22 mouse cellular contexts compared by ENCODE assay signal in the genomic region with DNA sequence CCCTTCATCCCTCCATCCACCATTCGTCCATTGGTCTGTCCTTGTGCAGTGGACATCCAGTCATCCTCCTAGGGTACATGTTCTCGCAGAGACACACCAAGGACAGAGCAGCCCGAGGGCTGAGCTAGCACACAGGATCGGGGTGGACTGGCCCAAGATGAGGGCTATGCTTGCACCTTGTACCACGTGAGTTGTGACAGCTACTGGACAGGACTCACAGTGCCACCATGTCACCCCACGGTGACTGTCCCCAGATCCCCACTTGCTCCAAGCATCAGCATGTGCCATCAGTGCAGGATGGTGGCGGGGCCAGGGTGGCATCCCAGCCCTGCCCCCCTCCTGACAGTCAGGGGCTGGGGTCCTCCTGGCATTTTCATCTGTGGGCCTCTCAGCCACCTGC. TPM values are rescaled to one million over a fixed set of nuclear protein-coding genes. Genes with fewer than 3 reads are reported as not detected.
DNase-seq lines count a peak whose midpoint lies in the region; ATAC-seq and TF ChIP-seq lines count a peak whose summit lies in the region.
"Had no signal": no experiment of that assay in that cellular context is flagged by ENCODE, and none has a peak within 500 bp of the region (broad histone marks: within the 10 kb centered on the region; RNA-seq: fewer than 3 reads in every experiment).

No protein-coding gene starts in this region.

- H3K4me1 ChIP-seq in forebrain, embryonic 10.5 days, result peaks cover 82% of the 10 kb centered on the region
- H3K4me1 ChIP-seq in forebrain, postnatal 0 days (ENCODE audit: insufficient read depth), result peaks cover 24% of the 10 kb centered on the region
- peaks cover 51% of the 10 kb centered on the region for H3K4me1 ChIP-seq in kidney, embryonic 14.5 days (ENCODE audit: control insufficient read depth, insufficient read depth, low read length)
- peaks cover 55% of the 10 kb centered on the region for H3K4me1 ChIP-seq in kidney, embryonic 16.5 days (ENCODE audit: insufficient read depth, low read length)
- H3K4me1 ChIP-seq in neural tube, embryonic 12.5 days, result peaks cover 74% of the 10 kb centered on the region
- peaks cover 75% of the 10 kb centered on the region for H3K4me1 ChIP-seq in neural tube, embryonic 15.5 days

- DNase-seq in forebrain, embryonic 10.5 days (ENCODE audit: extremely low spot score, low spot score), result no peak
- DNase-seq in forebrain, postnatal 0 days, result no peak
- no peak for DNase-seq in ovary, postnatal 14 days (ENCODE audit: low spot score)
- DNase-seq: adrenal gland, postnatal 25 days; B cell, adult 2 months; cerebellum, postnatal 10 days; embryo, embryonic 11 days; gastrocnemius, postnatal 14 days; kidney, adult 18-20 months; kidney, postnatal 4 days; liver, embryonic 13.5 days; retina, postnatal 1 day; thymus, adult 18-20 months had no signal

- H3K4me3 ChIP-seq in forebrain, embryonic 10.5 days, result no peak overlapping the region
- H3K4me3 ChIP-seq in forebrain, postnatal 0 days (ENCODE audit: low read depth, low read length), result no peak overlapping the region
- no peak overlapping the region for H3K4me3 ChIP-seq in kidney, embryonic 14.5 days (ENCODE audit: low read length)
- no peak overlapping the region for H3K4me3 ChIP-seq in kidney, embryonic 16.5 days (ENCODE audit: low read length)
- H3K4me3 ChIP-seq in neural tube, embryonic 12.5 days, result no peak overlapping the region
- no peak overlapping the region for H3K4me3 ChIP-seq in neural tube, embryonic 15.5 days (replicated peaks)
- H3K4me3 ChIP-seq: liver, embryonic 13.5 days; lung, embryonic 15.5 days had no signal

- H3K36me3 ChIP-seq in forebrain, embryonic 10.5 days (replicated peaks), result peaks cover 30% of the 10 kb centered on the region
- 0 out of 2 replicates have a peak, but pooled peaks cover 11% of the 10 kb centered on the region for H3K36me3 ChIP-seq in forebrain, postnatal 0 days (ENCODE audit: insufficient read depth)
- H3K36me3 ChIP-seq in kidney, embryonic 14.5 days (ENCODE audit: control insufficient read depth, insufficient read depth, low read length), result peaks cover 17% of the 10 kb centered on the region
- peaks cover 14% of the 10 kb centered on the region for H3K36me3 ChIP-seq in kidney, embryonic 16.5 days (ENCODE audit: insufficient read depth, low read length)
- peaks cover 13% of the 10 kb centered on the region for H3K36me3 ChIP-seq in neural tube, embryonic 12.5 days
- 0 out of 2 replicates have a peak, but pooled peaks cover 8% of the 10 kb centered on the region for H3K36me3 ChIP-seq in neural tube, embryonic 15.5 days

- H3K9me3 ChIP-seq in forebrain, embryonic 10.5 days, result peaks cover 8% of the 10 kb centered on the region; the same call in 1 of the 2 replicates
- H3K9me3 ChIP-seq in forebrain, postnatal 0 days (ENCODE audit: low read length), result no peaks in the 10 kb centered on the region
- H3K9me3 ChIP-seq in kidney, embryonic 14.5 days (ENCODE audit: control insufficient read depth, low read length), result no peaks in the 10 kb centered on the region; the same call in 1 of the 2 replicates
- H3K9me3 ChIP-seq in kidney, embryonic 16.5 days (ENCODE audit: low read length), result no peaks in the 10 kb centered on the region
- H3K9me3 ChIP-seq in neural tube, embryonic 12.5 days, result no peaks in the 10 kb centered on the region
- no peaks in the 10 kb centered on the region for H3K9me3 ChIP-seq in neural tube, embryonic 15.5 days (replicated peaks)
- H3K9me3 ChIP-seq: liver, embryonic 13.5 days; lung, embryonic 15.5 days had no signal

- H3K4me2 ChIP-seq in forebrain, postnatal 0 days (ENCODE audit: low read depth), result no peak overlapping the region
- H3K4me2 ChIP-seq in kidney, embryonic 14.5 days (replicated peaks; ENCODE audit: low read depth, low read length), result no peak overlapping the region
- H3K4me2 ChIP-seq in kidney, embryonic 16.5 days (replicated peaks; ENCODE audit: low read depth, low read length), result no peak overlapping the region
- H3K4me2 ChIP-seq in neural tube, embryonic 12.5 days (replicated peaks), result 0 out of 2 replicates have a peak overlapping the region, but pooled peaks have one; percentile 7
- H3K4me2 ChIP-seq in neural tube, embryonic 15.5 days, result no peak overlapping the region
- H3K4me2 ChIP-seq: liver, embryonic 13.5 days; lung, embryonic 15.5 days had no signal

- no peak for ATAC-seq in forebrain, postnatal 0 days
- no peak for ATAC-seq in kidney, embryonic 14.5 days (ENCODE audit: low FRiP score, low TSS enrichment)
- no peak for ATAC-seq in kidney, embryonic 16.5 days (ENCODE audit: low FRiP score, low TSS enrichment)
- no peak for ATAC-seq in neural tube, embryonic 12.5 days (ENCODE audit: low FRiP score, low read depth)
- ATAC-seq in neural tube, embryonic 15.5 days (ENCODE audit: low FRiP score), result no peak

- peak overlapping the region; percentile 64 for H3K27ac ChIP-seq in forebrain, embryonic 10.5 days
- no peak overlapping the region for H3K27ac ChIP-seq in forebrain, postnatal 0 days (ENCODE audit: low read depth, low read length)
- 0 out of 2 replicates have a peak overlapping the region, but pooled peaks have one; percentile 1 for H3K27ac ChIP-seq in kidney, embryonic 14.5 days (ENCODE audit: low read depth, low read length)
- no peak overlapping the region for H3K27ac ChIP-seq in kidney, embryonic 16.5 days (ENCODE audit: low read length)
- no peak overlapping the region for H3K27ac ChIP-seq in neural tube, embryonic 12.5 days
- H3K27ac ChIP-seq in neural tube, embryonic 15.5 days (replicated peaks), result no peak overlapping the region
- H3K27ac ChIP-seq: liver, embryonic 13.5 days; lung, embryonic 15.5 days; macrophage had no signal

- WGBS in forebrain, embryonic 10.5 days, result 84% methylated on average over 7 of the region's 7 CpGs
- WGBS in forebrain, postnatal 0 days, result 85% methylated on average over 7 of the region's 7 CpGs
- WGBS in kidney, embryonic 14.5 days, result 71% methylated on average over 7 of the region's 7 CpGs
- 60% methylated on average over 7 of the region's 7 CpGs for WGBS in kidney, embryonic 16.5 days
- 85% methylated on average over 7 of the region's 7 CpGs for WGBS in neural tube, embryonic 12.5 days
- WGBS in neural tube, embryonic 15.5 days, result 86% methylated on average over 7 of the region's 7 CpGs

- no peak for TF ChIP-seq CTCF in forebrain, postnatal 0 days (IDR thresholded peaks at IDR 0.05; ENCODE audit: low read depth)

- no peak overlapping the region for H3K9ac ChIP-seq in forebrain, postnatal 0 days
- H3K9ac ChIP-seq in kidney, embryonic 14.5 days (ENCODE audit: low read depth, low read length), result no peak overlapping the region
- no peak overlapping the region for H3K9ac ChIP-seq in kidney, embryonic 16.5 days (replicated peaks; ENCODE audit: low read length)
- no peak overlapping the region for H3K9ac ChIP-seq in neural tube, embryonic 12.5 days
- no peak overlapping the region for H3K9ac ChIP-seq in neural tube, embryonic 15.5 days (replicated peaks)
- H3K9ac ChIP-seq: liver, embryonic 13.5 days; lung, embryonic 15.5 days had no signal

- H3K27me3 ChIP-seq in forebrain, embryonic 10.5 days (ENCODE audit: poor library complexity, severe bottlenecking), result peaks cover 16% of the 10 kb centered on the region
- peaks cover 5% of the 10 kb centered on the region; the same call in 1 of the 2 replicates for H3K27me3 ChIP-seq in forebrain, postnatal 0 days (ENCODE audit: insufficient read depth, low read length)
- H3K27me3 ChIP-seq in kidney, embryonic 14.5 days (ENCODE audit: control insufficient read depth, insufficient read depth, low read length), result no peaks in the 10 kb centered on the region
- no peaks in the 10 kb centered on the region for H3K27me3 ChIP-seq in kidney, embryonic 16.5 days (ENCODE audit: insufficient read depth, low read length)
- H3K27me3 ChIP-seq in neural tube, embryonic 12.5 days (replicated peaks), result no peaks in the 10 kb centered on the region
- no peaks in the 10 kb centered on the region for H3K27me3 ChIP-seq in neural tube, embryonic 15.5 days (replicated peaks)
- H3K27me3 ChIP-seq: lung, embryonic 15.5 days had no signal

RNA-seq across cellular contexts. Expression of gene Ssbp4, which starts 4.1 kb away (rescaled TPM):
- 74.4 and 84.1 TPM in 2 replicates for polyA plus RNA-seq in forebrain, embryonic 10.5 days (2016; fragmentation: Nextera tagmentation; extraction: Ambion mirVana)
- 197 and 249 TPM in 2 replicates for total RNA-seq in forebrain, postnatal 0 days (2014; rRNA removed)
- polyA plus RNA-seq in forebrain, postnatal 0 days (2015; fragmentation: Nextera tagmentation; extraction: Ambion mirVana), result 204 and 221 TPM in 2 replicates
- 172 and 220 TPM in 2 replicates for polyA plus RNA-seq in kidney, embryonic 14.5 days (2014; fragmentation: Nextera tagmentation; extraction: Ambion mirVana)
- polyA plus RNA-seq in kidney, embryonic 16.5 days (2015; fragmentation: Nextera tagmentation; extraction: Ambion mirVana), result 133 and 149 TPM in 2 replicates
- polyA plus RNA-seq in neural tube, embryonic 12.5 days (2016; fragmentation: Nextera tagmentation; extraction: Ambion mirVana), result 139 and 144 TPM in 2 replicates
- 170 and 175 TPM in 2 replicates for polyA plus RNA-seq in neural tube, embryonic 15.5 days (2015; fragmentation: Nextera tagmentation; extraction: Ambion mirVana)

RNA-seq across cellular contexts. Expression of gene Isyna1, which starts 10.4 kb away (rescaled TPM):
- 166 and 170 TPM in 2 replicates for polyA plus RNA-seq in forebrain, embryonic 10.5 days (2016; fragmentation: Nextera tagmentation; extraction: Ambion mirVana)
- total RNA-seq in forebrain, postnatal 0 days (2014; rRNA removed), result 127 and 136 TPM in 2 replicates
- 93.3 and 106 TPM in 2 replicates for polyA plus RNA-seq in forebrain, postnatal 0 days (2015; fragmentation: Nextera tagmentation; extraction: Ambion mirVana)
- 102 and 118 TPM in 2 replicates for polyA plus RNA-seq in kidney, embryonic 14.5 days (2014; fragmentation: Nextera tagmentation; extraction: Ambion mirVana)
- 215 and 217 TPM in 2 replicates for polyA plus RNA-seq in kidney, embryonic 16.5 days (2015; fragmentation: Nextera tagmentation; extraction: Ambion mirVana)
- polyA plus RNA-seq in neural tube, embryonic 12.5 days (2016; fragmentation: Nextera tagmentation; extraction: Ambion mirVana), result 116 TPM in 2 replicates
- polyA plus RNA-seq in neural tube, embryonic 15.5 days (2015; fragmentation: Nextera tagmentation; extraction: Ambion mirVana), result 137 and 142 TPM in 2 replicates

RNA-seq across cellular contexts. Expression of gene Lrrc25, which starts 11.4 kb away (rescaled TPM):
- 0.49 and 0.87 TPM in 2 replicates for polyA plus RNA-seq in forebrain, embryonic 10.5 days (2016; fragmentation: Nextera tagmentation; extraction: Ambion mirVana)
- total RNA-seq in forebrain, postnatal 0 days (2014; rRNA removed), result 1.4 and 2.8 TPM in 2 replicates
- 1.2 TPM in 2 replicates for polyA plus RNA-seq in forebrain, postnatal 0 days (2015; fragmentation: Nextera tagmentation; extraction: Ambion mirVana)
- 1.1 and 1.4 TPM in 2 replicates for polyA plus RNA-seq in kidney, embryonic 14.5 days (2014; fragmentation: Nextera tagmentation; extraction: Ambion mirVana)
- 1.8 and 1.9 TPM in 2 replicates for polyA plus RNA-seq in kidney, embryonic 16.5 days (2015; fragmentation: Nextera tagmentation; extraction: Ambion mirVana)
- polyA plus RNA-seq in neural tube, embryonic 12.5 days (2016; fragmentation: Nextera tagmentation; extraction: Ambion mirVana), result 0.68 and 1.3 TPM in 2 replicates
- 1.5 and 2.6 TPM in 2 replicates for polyA plus RNA-seq in neural tube, embryonic 15.5 days (2015; fragmentation: Nextera tagmentation; extraction: Ambion mirVana)

RNA-seq across cellular contexts. Expression of gene Gdf15, which starts 27.7 kb away (rescaled TPM):
- polyA plus RNA-seq in forebrain, embryonic 10.5 days (2016; fragmentation: Nextera tagmentation; extraction: Ambion mirVana), result not detected in 2 replicates
- 0.90 TPM in 1 of 2 replicates, not detected in the other for total RNA-seq in forebrain, postnatal 0 days (2014; rRNA removed)
- 0.18 and 0.26 TPM in 2 replicates for polyA plus RNA-seq in forebrain, postnatal 0 days (2015; fragmentation: Nextera tagmentation; extraction: Ambion mirVana)
- 0.31 and 0.41 TPM in 2 replicates for polyA plus RNA-seq in kidney, embryonic 14.5 days (2014; fragmentation: Nextera tagmentation; extraction: Ambion mirVana)
- 1.0 and 1.2 TPM in 2 replicates for polyA plus RNA-seq in kidney, embryonic 16.5 days (2015; fragmentation: Nextera tagmentation; extraction: Ambion mirVana)
- 0.14 TPM in 1 of 2 replicates, not detected in the other for polyA plus RNA-seq in neural tube, embryonic 12.5 days (2016; fragmentation: Nextera tagmentation; extraction: Ambion mirVana)
- 0.22 TPM in 2 replicates for polyA plus RNA-seq in neural tube, embryonic 15.5 days (2015; fragmentation: Nextera tagmentation; extraction: Ambion mirVana)
- total RNA-seq: gastrocnemius, postnatal 14 days; layer of hippocampus, postnatal 14 days; left cerebral cortex, postnatal 25 days; neutrophil, adult 5-6 weeks had no signal

RNA-seq across cellular contexts. Expression of gene Pgpep1, which starts 55.6 kb away (rescaled TPM):
- 40.5 and 49.3 TPM in 2 replicates for polyA plus RNA-seq in forebrain, embryonic 10.5 days (2016; fragmentation: Nextera tagmentation; extraction: Ambion mirVana)
- 22.1 and 23.8 TPM in 2 replicates for total RNA-seq in forebrain, postnatal 0 days (2014; rRNA removed)
- 22.1 and 26.1 TPM in 2 replicates for polyA plus RNA-seq in forebrain, postnatal 0 days (2015; fragmentation: Nextera tagmentation; extraction: Ambion mirVana)
- 62.2 and 62.6 TPM in 2 replicates for polyA plus RNA-seq in kidney, embryonic 14.5 days (2014; fragmentation: Nextera tagmentation; extraction: Ambion mirVana)
- polyA plus RNA-seq in kidney, embryonic 16.5 days (2015; fragmentation: Nextera tagmentation; extraction: Ambion mirVana), result 88.5 TPM in 2 replicates
- 181 and 188 TPM in 2 replicates for polyA plus RNA-seq in neural tube, embryonic 12.5 days (2016; fragmentation: Nextera tagmentation; extraction: Ambion mirVana)
- polyA plus RNA-seq in neural tube, embryonic 15.5 days (2015; fragmentation: Nextera tagmentation; extraction: Ambion mirVana), result 78.6 TPM in 2 replicates

Comparison
In these comparisons a context has a peak if more than half of its experiments do, and no peak if none do; other contexts are left out.
1. H3K27ac ChIP-seq: peak in forebrain, embryonic 10.5 days (single experiment) and kidney, embryonic 14.5 days (single experiment); none in forebrain, postnatal 0 days (single experiment), kidney, embryonic 16.5 days (single experiment), neural tube, embryonic 12.5 days (single experiment) and neural tube, embryonic 15.5 days (single experiment).